Mouse (Mus musculus): ENCODE data around the gene Ankrd44. TPM values are rescaled to one million over a fixed set of nuclear protein-coding genes. Genes with fewer than 3 reads are reported as not detected.

Ankrd44 gene
- polyA plus RNA-seq, 1 experiment from 2014 or later, result 10.5 TPM

GRCm38 (mm10) chr1:54825718-54826425 is 100.3 kb downstream of the Ankrd44 start:
- Histone ChIP-seq H3K9ac (ENCODE audit: low read length) (no peak overlapping the region), H3K27ac (replicated peaks in 1 of 2; ENCODE audit: control insufficient read depth in 1 of 2, insufficient read depth in 1 of 2, low read depth in 2 of 2, low read length in 2 of 2) (peak overlapping the region; percentile 13 to 82; a peak in 3 of 4 replicates), H3K9me3 (ENCODE audit: control insufficient read depth, low read length) (no peaks in the 10 kb centered on the region), H3K4me3 (ENCODE audit: control insufficient read depth in 1 of 2, insufficient read depth in 1 of 2, low read depth in 1 of 2, low read length in 2 of 2) (no peak overlapping the region), H3K36me3 (ENCODE audit: control insufficient read depth, insufficient read depth, low read length) (no peaks in the 10 kb centered on the region), H3K4me1 (ENCODE audit: control insufficient read depth in 2 of 2, insufficient read depth in 2 of 2, low read length in 2 of 2) (peaks cover 24 to 38% of the 10 kb centered on the region in 2 experiments), H3K27me3 (ENCODE audit: control insufficient read depth, insufficient read depth, low read length) (no peaks in the 10 kb centered on the region), H3K4me2 (ENCODE audit: low read length) (no peak overlapping the region)
- ATAC-seq (ENCODE audit: insufficient number of reproducible peaks, insufficient read depth, low FRiP score, low read depth), result no peak
- 61% methylated on average over 6 of the region's 6 CpGs for WGBS

DNA sequence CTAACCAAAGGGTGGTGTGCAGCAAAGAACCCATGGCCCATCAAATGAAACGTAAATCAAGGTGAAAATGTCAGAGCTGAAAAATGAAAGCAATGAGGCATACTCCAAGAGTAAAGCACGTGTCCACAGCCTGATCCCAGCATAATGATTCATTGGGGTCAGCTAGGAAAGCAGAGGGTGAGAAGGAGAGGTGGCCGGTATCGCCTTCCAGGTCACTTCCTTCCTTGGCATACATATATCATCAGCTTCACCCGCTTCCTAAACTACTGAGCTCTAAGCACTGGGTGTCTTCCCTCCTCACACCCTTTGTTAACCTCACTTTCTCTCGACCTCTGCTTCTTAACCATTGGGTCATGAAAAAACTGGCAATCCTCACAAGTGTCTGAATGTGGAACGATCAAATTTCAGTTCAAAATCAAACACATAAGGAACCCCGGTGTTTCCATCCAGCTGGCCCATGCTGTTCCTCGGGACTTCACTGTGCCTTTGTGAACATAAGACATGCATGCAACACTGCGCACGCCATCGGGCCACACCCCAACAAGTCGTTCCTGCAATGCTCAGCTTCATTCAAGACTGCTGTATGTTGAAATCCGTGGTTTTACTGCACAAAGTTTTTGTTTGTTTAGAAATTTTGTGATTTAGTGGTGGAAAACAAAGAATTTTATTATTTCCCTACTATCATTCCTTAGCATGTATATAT is 101.9 kb downstream of the Ankrd44 start:
- 91% methylated on average over 14 of the region's 14 CpGs for WGBS
- Histone ChIP-seq H3K27ac (replicated peaks in 1 of 2; ENCODE audit: control insufficient read depth in 1 of 2, insufficient read depth in 1 of 2, low read depth in 2 of 2, low read length in 2 of 2) (no peak overlapping the region), H3K27me3 (ENCODE audit: control insufficient read depth, insufficient read depth, low read length) (no peaks in the 10 kb centered on the region), H3K9me3 (ENCODE audit: control insufficient read depth, low read length) (no peaks in the 10 kb centered on the region), H3K9ac (ENCODE audit: low read length) (no peak overlapping the region), H3K4me2 (ENCODE audit: low read length) (no peak overlapping the region), H3K36me3 (ENCODE audit: control insufficient read depth, insufficient read depth, low read length) (no peaks in the 10 kb centered on the region), H3K4me3 (ENCODE audit: control insufficient read depth in 1 of 2, insufficient read depth in 1 of 2, low read depth in 1 of 2, low read length in 2 of 2) (no peak overlapping the region), H3K4me1 (ENCODE audit: control insufficient read depth in 2 of 2, insufficient read depth in 2 of 2, low read length in 2 of 2) (peaks cover 15 to 26% of the 10 kb centered on the region in 2 experiments)
- no peak for ATAC-seq (ENCODE audit: insufficient number of reproducible peaks, insufficient read depth, low FRiP score, low read depth)

GRCm38 (mm10) chr1:54821797-54822196 is 104.4 kb downstream of the Ankrd44 start:
- no peaks in the 10 kb centered on the region for H3K27me3 ChIP-seq (ENCODE audit: control insufficient read depth, insufficient read depth, low read length)
- 88% methylated on average over 1 of the region's 1 CpGs for WGBS
- no peaks in the 10 kb centered on the region for H3K9me3 ChIP-seq (ENCODE audit: control insufficient read depth, low read length)
- no peaks in the 10 kb centered on the region for H3K36me3 ChIP-seq (ENCODE audit: control insufficient read depth, insufficient read depth, low read length)
- H3K4me3 ChIP-seq (ENCODE audit: control insufficient read depth in 1 of 2, insufficient read depth in 1 of 2, low read depth in 1 of 2, low read length in 2 of 2), result no peak overlapping the region
- H3K4me2 ChIP-seq (ENCODE audit: low read length), result no peak overlapping the region
- no peak overlapping the region for H3K9ac ChIP-seq (ENCODE audit: low read length)
- H3K27ac ChIP-seq (replicated peaks in 1 of 2; ENCODE audit: control insufficient read depth in 1 of 2, insufficient read depth in 1 of 2, low read depth in 2 of 2, low read length in 2 of 2), result no peak overlapping the region
- peaks cover 8 to 13% of the 10 kb centered on the region in 2 experiments for H3K4me1 ChIP-seq (ENCODE audit: control insufficient read depth in 2 of 2, insufficient read depth in 2 of 2, low read length in 2 of 2)
- ATAC-seq (ENCODE audit: insufficient number of reproducible peaks, insufficient read depth, low FRiP score, low read depth), result no peak

GRCm38 (mm10) chr1:54815206-54815855 is 110.9 kb downstream of the Ankrd44 start:
- no peak for ATAC-seq (ENCODE audit: insufficient number of reproducible peaks, insufficient read depth, low FRiP score, low read depth)
- no peaks in the 10 kb centered on the region for H3K9me3 ChIP-seq (ENCODE audit: control insufficient read depth, low read length)
- H3K4me1 ChIP-seq (ENCODE audit: control insufficient read depth in 2 of 2, insufficient read depth in 2 of 2, low read length in 2 of 2), result peaks cover 2 to 5% of the 10 kb centered on the region in 2 experiments; a peak in 3 of 4 replicates
- 72% methylated on average over 9 of the region's 9 CpGs for WGBS
- H3K9ac ChIP-seq (ENCODE audit: low read length), result no peak overlapping the region
- H3K4me3 ChIP-seq (ENCODE audit: control insufficient read depth in 1 of 2, insufficient read depth in 1 of 2, low read depth in 1 of 2, low read length in 2 of 2), result no peak overlapping the region
- no peaks in the 10 kb centered on the region for H3K36me3 ChIP-seq (ENCODE audit: control insufficient read depth, insufficient read depth, low read length)
- no peak overlapping the region for H3K27ac ChIP-seq (replicated peaks in 1 of 2; ENCODE audit: control insufficient read depth in 1 of 2, insufficient read depth in 1 of 2, low read depth in 2 of 2, low read length in 2 of 2)
- H3K27me3 ChIP-seq (ENCODE audit: control insufficient read depth, insufficient read depth, low read length), result no peaks in the 10 kb centered on the region
- no peak overlapping the region for H3K4me2 ChIP-seq (ENCODE audit: low read length)

DNA sequence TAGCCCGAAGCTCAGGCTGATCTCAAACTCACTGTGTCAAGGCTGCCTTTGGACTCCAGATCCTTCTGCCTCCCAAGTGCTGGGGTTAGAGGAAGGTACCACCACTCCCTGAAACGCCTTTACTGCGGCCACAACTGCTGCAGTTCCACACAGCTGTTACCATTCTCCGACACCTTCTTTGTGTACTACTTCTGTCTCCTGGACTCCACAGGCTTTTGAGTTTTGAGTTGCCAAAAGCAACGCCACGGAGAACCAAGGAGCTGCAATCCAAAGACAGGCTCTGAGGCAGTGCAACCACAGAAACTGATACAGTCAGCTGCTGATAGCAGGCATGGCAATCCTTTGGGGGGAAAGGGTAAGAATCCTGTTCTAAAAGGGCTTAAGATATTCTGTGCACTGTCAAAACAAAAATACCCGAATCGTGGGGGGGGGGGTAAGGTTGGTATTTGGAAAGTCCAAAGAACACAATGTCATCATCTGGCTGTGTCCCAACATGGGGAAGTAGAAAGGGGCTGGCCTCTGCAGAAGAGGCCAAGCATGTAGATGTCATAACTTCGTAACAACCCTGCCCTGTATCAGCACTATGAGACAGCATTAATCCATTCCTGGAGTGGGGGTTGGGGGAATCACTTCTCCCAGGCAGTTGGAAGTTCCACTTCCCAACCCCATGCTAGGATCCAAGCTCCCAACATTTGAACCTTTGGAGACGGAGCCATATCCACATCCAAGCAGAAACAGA is 116.2 kb downstream of the Ankrd44 start:
- Histone ChIP-seq H3K9ac (ENCODE audit: low read length) (no peak overlapping the region), H3K4me2 (ENCODE audit: low read length) (no peak overlapping the region), H3K4me3 (ENCODE audit: control insufficient read depth in 1 of 2, insufficient read depth in 1 of 2, low read depth in 1 of 2, low read length in 2 of 2) (no peak overlapping the region), H3K27me3 (ENCODE audit: control insufficient read depth, insufficient read depth, low read length) (no peaks in the 10 kb centered on the region), H3K9me3 (ENCODE audit: control insufficient read depth, low read length) (no peaks in the 10 kb centered on the region), H3K27ac (replicated peaks in 1 of 2; ENCODE audit: control insufficient read depth in 1 of 2, insufficient read depth in 1 of 2, low read depth in 2 of 2, low read length in 2 of 2) (no peak overlapping the region), H3K4me1 (ENCODE audit: control insufficient read depth in 2 of 2, insufficient read depth in 2 of 2, low read length in 2 of 2) (peaks cover 6 to 10% of the 10 kb centered on the region in 2 experiments; a peak in 3 of 4 replicates), H3K36me3 (ENCODE audit: control insufficient read depth, insufficient read depth, low read length) (no peaks in the 10 kb centered on the region)
- 62% methylated on average over 10 of the region's 10 CpGs for WGBS
- ATAC-seq (ENCODE audit: insufficient number of reproducible peaks, insufficient read depth, low FRiP score, low read depth), result no peak

DNA sequence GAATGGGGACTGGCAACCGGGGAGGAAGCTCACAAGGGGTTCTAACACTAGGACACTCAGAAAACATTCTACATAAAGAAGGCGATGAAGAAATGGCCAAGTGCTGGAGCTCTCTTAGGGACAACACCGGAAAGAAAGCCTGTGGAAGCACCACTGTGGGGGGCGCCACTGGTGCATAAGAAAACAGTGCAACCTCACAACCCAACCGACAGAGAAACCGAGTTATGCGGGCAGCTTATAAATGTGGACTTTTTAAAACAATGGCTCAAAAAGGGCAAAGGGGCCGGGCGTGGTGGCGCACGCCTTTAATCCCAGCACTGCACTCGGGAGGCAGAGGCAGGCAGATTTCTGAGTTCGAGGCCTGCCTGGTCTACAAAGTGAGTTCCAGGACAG is 117.1 kb downstream of the Ankrd44 start:
- H3K9me3 ChIP-seq (ENCODE audit: control insufficient read depth, low read length), result no peaks in the 10 kb centered on the region
- H3K27ac ChIP-seq (replicated peaks in 1 of 2; ENCODE audit: control insufficient read depth in 1 of 2, insufficient read depth in 1 of 2, low read depth in 2 of 2, low read length in 2 of 2), result no peak overlapping the region
- no peak for ATAC-seq (ENCODE audit: insufficient number of reproducible peaks, insufficient read depth, low FRiP score, low read depth)
- no peak overlapping the region for H3K4me2 ChIP-seq (ENCODE audit: low read length)
- H3K4me1 ChIP-seq (ENCODE audit: control insufficient read depth in 2 of 2, insufficient read depth in 2 of 2, low read length in 2 of 2), result peaks cover 6 to 10% of the 10 kb centered on the region in 2 experiments; a peak in 3 of 4 replicates
- H3K4me3 ChIP-seq (ENCODE audit: control insufficient read depth in 1 of 2, insufficient read depth in 1 of 2, low read depth in 1 of 2, low read length in 2 of 2), result no peak overlapping the region
- H3K36me3 ChIP-seq (ENCODE audit: control insufficient read depth, insufficient read depth, low read length), result no peaks in the 10 kb centered on the region
- WGBS, result 95% methylated on average over 13 of the region's 13 CpGs
- no peak overlapping the region for H3K9ac ChIP-seq (ENCODE audit: low read length)
- H3K27me3 ChIP-seq (ENCODE audit: control insufficient read depth, insufficient read depth, low read length), result no peaks in the 10 kb centered on the region

DNA sequence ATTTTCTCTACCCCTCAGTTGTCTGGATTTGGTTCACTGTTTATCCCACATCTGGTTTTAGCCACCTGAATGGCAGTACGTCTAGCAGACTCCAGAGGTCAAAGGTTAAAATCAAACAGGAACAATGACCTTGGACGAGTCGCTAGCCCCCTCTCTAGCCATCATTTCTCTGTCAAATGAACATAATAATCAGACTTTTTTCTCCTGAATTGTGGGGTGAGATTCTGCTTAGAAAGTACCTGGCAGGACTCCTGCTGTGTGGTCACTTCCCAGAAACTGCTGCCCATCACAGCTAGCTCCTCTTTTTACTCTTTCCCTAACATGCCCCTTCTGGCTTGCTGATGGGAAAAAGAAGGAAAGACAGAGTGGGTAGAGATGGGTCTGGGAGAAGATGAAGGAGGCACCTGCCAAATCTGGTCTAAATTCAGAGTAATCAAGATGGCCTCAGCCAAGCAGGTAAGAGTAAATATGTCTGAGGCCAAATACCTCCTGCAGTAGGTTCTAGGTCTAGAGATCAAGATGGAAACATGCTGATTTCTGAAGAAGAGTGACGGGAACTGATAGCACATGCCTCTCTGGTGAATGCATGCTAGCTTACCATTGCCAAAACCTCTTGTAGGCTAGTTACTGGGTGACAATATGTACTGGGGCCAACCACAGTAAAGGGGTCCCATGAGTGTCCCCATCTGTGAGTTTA is 117.6 kb downstream of the Ankrd44 start:
- no peaks in the 10 kb centered on the region for H3K36me3 ChIP-seq (ENCODE audit: control insufficient read depth, insufficient read depth, low read length)
- no peak overlapping the region for H3K4me3 ChIP-seq (ENCODE audit: control insufficient read depth in 1 of 2, insufficient read depth in 1 of 2, low read depth in 1 of 2, low read length in 2 of 2)
- H3K27ac ChIP-seq (replicated peaks in 1 of 2; ENCODE audit: control insufficient read depth in 1 of 2, insufficient read depth in 1 of 2, low read depth in 2 of 2, low read length in 2 of 2), result no peak overlapping the region
- no peak overlapping the region for H3K4me2 ChIP-seq (ENCODE audit: low read length)
- H3K9me3 ChIP-seq (ENCODE audit: control insufficient read depth, low read length), result no peaks in the 10 kb centered on the region
- no peaks in the 10 kb centered on the region for H3K27me3 ChIP-seq (ENCODE audit: control insufficient read depth, insufficient read depth, low read length)
- peaks cover 6 to 10% of the 10 kb centered on the region in 2 experiments; a peak in 3 of 4 replicates for H3K4me1 ChIP-seq (ENCODE audit: control insufficient read depth in 2 of 2, insufficient read depth in 2 of 2, low read length in 2 of 2)
- H3K9ac ChIP-seq (ENCODE audit: low read length), result no peak overlapping the region
- ATAC-seq (ENCODE audit: insufficient number of reproducible peaks, insufficient read depth, low FRiP score, low read depth), result no peak
- WGBS, result 92% methylated on average over 4 of the region's 4 CpGs

Measured in heart, embryonic 14.5 days (tissue).